Mouse (Mus musculus) forebrain, embryonic 14.5 days (tissue): Measurements from ENCODE around the gene Dao. TPM values are rescaled to one million over a fixed set of nuclear protein-coding genes. Genes with fewer than 3 reads are reported as not detected.
A peak's percentile ranks its signal among the peaks of the same experiment; 100 is the strongest.

Source experiments
- ATAC-seq: fragments of 200-750 bp; cut with Nextera tagmentation; 2 replicates; pipeline ENCODE4 v1.8.0; 2017; ENCODE audit warnings: mild to moderate bottlenecking, moderate library complexity
- DNase-seq: peaks from one replicate; pipeline ENCODE4 v3.0.0-alpha.2; 2015; ENCODE audit warnings: low spot score
- H3K27ac ChIP-seq: fragments of 300-500 bp; sonication (generic); 2 replicates; pipeline ENCODE4 v1.5.1; 2014; ENCODE audit warnings: low read depth, mild to moderate bottlenecking, control low read depth, low read length, moderate library complexity
- H3K27me3 ChIP-seq: fragments of 300-500 bp; sonication (generic); replicated peaks from 2 replicates; pipeline ENCODE4 v1.6.1; 2014; ENCODE audit warnings: low read length, control low read depth, mixed read lengths; ENCODE audit not compliant: control insufficient read depth, insufficient read depth
- H3K36me3 ChIP-seq: fragments of 300-500 bp; sonication (generic); 2 replicates; pipeline ENCODE4 v1.6.1; 2014; ENCODE audit warnings: low read length, control low read depth; ENCODE audit not compliant: control insufficient read depth, insufficient read depth
- H3K4me1 ChIP-seq: fragments of 300-500 bp; sonication (generic); 2 replicates; pipeline ENCODE4 v1.6.1; 2014; ENCODE audit warnings: antibody characterized with exemption, low read length, control low read depth; ENCODE audit not compliant: control insufficient read depth, insufficient read depth
- H3K4me2 ChIP-seq: fragments of 300-500 bp; sonication (generic); 2 replicates; pipeline ENCODE4 v1.6.1; 2014; ENCODE audit warnings: mild to moderate bottlenecking, control low read depth, low read length
- H3K4me3 ChIP-seq: fragments of 300-500 bp; sonication (generic); 2 replicates; pipeline ENCODE4 v1.5.1; 2014; ENCODE audit warnings: low read depth, low read length, control low read depth
- H3K9ac ChIP-seq: fragments of 300-500 bp; sonication (generic); 2 replicates; pipeline ENCODE4 v1.6.1; 2014; ENCODE audit warnings: mild to moderate bottlenecking, low read length, control low read depth, moderate library complexity
- H3K9me3 ChIP-seq: fragments of 300-500 bp; sonication (generic); replicated peaks from 2 replicates; pipeline ENCODE4 v1.6.1; 2016; ENCODE audit warnings: low read length, control low read depth, mixed read lengths; ENCODE audit not compliant: control insufficient read depth
- WGBS: fragments of 180-500 bp; shearing (Covaris S2); extraction: QIAGEN DNeasy Blood & Tissue Kit; methylation state at CpG from one replicate; pipeline ENCODE4 v1.1.7; 2014; 5-methylcytosine and 5-hydroxymethylcytosine counted together
- polyA plus RNA-seq: library from polyadenylated mRNA; unstranded; fragments of >200 nt; fragmentation: Nextera tagmentation; extraction: Ambion mirVana; gene quantifications from 2 replicates; pipeline ENCODE4 v1.2.1, GENCODE M21; 2014

Dao gene
- polyA plus RNA-seq, 1 experiment from 2014 or later, result not detected

- Histone ChIP-seq H3K27me3 (no peaks in the 10 kb centered on the region), H3K4me1 (peaks cover 23% of the 10 kb centered on the region), H3K9me3 (no peaks in the 10 kb centered on the region), H3K27ac (no peak overlapping the region), H3K36me3 (peaks cover 17% of the 10 kb centered on the region; the same call in 1 of the 2 replicates), H3K9ac (0 out of 2 replicates have a peak overlapping the region, but pooled peaks have one; percentile 25), H3K4me2 (no peak overlapping the region), H3K4me3 (no peak overlapping the region)
- ATAC-seq (no peak), DNase-seq (no peak)
- 86% methylated on average over 20 of the region's 20 CpGs for WGBS
Observed at GRCm38 (mm10) chr5:113989437-113990024, 14.0 kb upstream of the Dao start.

GRCm38 (mm10) chr5:113990593-113990992, 12.9 kb upstream of the Dao start:
- ATAC-seq, result no peak
- Histone ChIP-seq H3K36me3 (peaks cover 17% of the 10 kb centered on the region; the same call in 1 of the 2 replicates), H3K27ac (no peak overlapping the region), H3K27me3 (no peaks in the 10 kb centered on the region), H3K9ac (no peak overlapping the region), H3K9me3 (no peaks in the 10 kb centered on the region), H3K4me3 (no peak overlapping the region), H3K4me1 (peaks cover 23% of the 10 kb centered on the region), H3K4me2 (no peak overlapping the region)
- DNase-seq, result no peak
- 85% methylated on average over 5 of the region's 5 CpGs for WGBS

GRCm38 (mm10) chr5:113991141-113991540, 12.4 kb upstream of the Dao start:
- peaks cover 17% of the 10 kb centered on the region; the same call in 1 of the 2 replicates for H3K36me3 ChIP-seq
- no peak for DNase-seq
- no peaks in the 10 kb centered on the region for H3K27me3 ChIP-seq
- no peak overlapping the region for H3K4me3 ChIP-seq
- H3K9me3 ChIP-seq, result no peaks in the 10 kb centered on the region
- peak overlapping the region; percentile 92 for H3K9ac ChIP-seq
- peak overlapping the region; percentile 79 for H3K4me2 ChIP-seq
- ATAC-seq, result no peak
- 78% methylated on average over 7 of the region's 7 CpGs for WGBS
- H3K27ac ChIP-seq, result no peak overlapping the region
- peaks cover 23% of the 10 kb centered on the region for H3K4me1 ChIP-seq

GRCm38 (mm10) chr5:113992339-113992831, 11.1 kb upstream of the Dao start:
- H3K4me1 ChIP-seq, result peaks cover 19% of the 10 kb centered on the region
- no peaks in the 10 kb centered on the region for H3K27me3 ChIP-seq
- H3K9me3 ChIP-seq, result no peaks in the 10 kb centered on the region
- WGBS, result 42% methylated on average over 12 of the region's 12 CpGs
- H3K36me3 ChIP-seq, result peaks cover 8% of the 10 kb centered on the region; the same call in 1 of the 2 replicates
- ATAC-seq, result no peak
- H3K9ac ChIP-seq, result peak overlapping the region; percentile 92
- peak overlapping the region; percentile 76 for H3K4me3 ChIP-seq
- H3K27ac ChIP-seq, result peak overlapping the region; percentile 90
- H3K4me2 ChIP-seq, result peak overlapping the region; percentile 79
- DNase-seq, result peak; percentile 58

- Histone ChIP-seq H3K4me1 (peaks cover 19% of the 10 kb centered on the region), H3K4me3 (peak overlapping the region; percentile 76), H3K4me2 (peak overlapping the region; percentile 79), H3K36me3 (peaks cover 6% of the 10 kb centered on the region; the same call in 1 of the 2 replicates), H3K27ac (peak overlapping the region; percentile 90), H3K9ac (peak overlapping the region; percentile 92), H3K27me3 (no peaks in the 10 kb centered on the region), H3K9me3 (no peaks in the 10 kb centered on the region)
- DNase-seq, result peak; percentile 64
- WGBS, result 0% methylated on average over 22 of the region's 22 CpGs
- ATAC-seq, result no peak; the same call in 1 of the 2 replicates
Observed at GRCm38 (mm10) chr5:113993031-113993486, 10.4 kb upstream of the Dao start.

- H3K4me1 ChIP-seq, result peaks cover 19% of the 10 kb centered on the region
- peak within 1 kb of the TSS; percentile 76 for H3K4me3 ChIP-seq
- peak within 1 kb of the TSS; percentile 79 for H3K4me2 ChIP-seq
- H3K27me3 ChIP-seq, result no peaks in the 10 kb centered on the region
- H3K9ac ChIP-seq, result peak within 1 kb of the TSS; percentile 92
- ATAC-seq, result peak; percentile 86
- H3K9me3 ChIP-seq, result no peaks in the 10 kb centered on the region
- peak within 1 kb of the TSS; percentile 90 for H3K27ac ChIP-seq
- peak; percentile 90 for DNase-seq
- 2% methylated on average over 55 of the region's 83 CpGs for WGBS
- peaks cover 5% of the 10 kb centered on the region; the same call in 1 of the 2 replicates for H3K36me3 ChIP-seq
Observed at GRCm38 (mm10) chr5:113993487-113994465, 9.7 kb upstream of the Dao start, which contains the start of gene Ssh1. Gene Ssh1 (minus strand): TSS chr5:113993894.

- Histone ChIP-seq H3K9me3 (no peaks in the 10 kb centered on the region), H3K4me3 (no peak overlapping the region), H3K9ac (no peak overlapping the region), H3K27me3 (no peaks in the 10 kb centered on the region), H3K36me3 (no peaks in the 10 kb centered on the region), H3K27ac (no peak overlapping the region), H3K4me1 (peaks cover 17% of the 10 kb centered on the region), H3K4me2 (no peak overlapping the region)
- DNase-seq (no peak), ATAC-seq (no peak)
- WGBS, result 44% methylated on average over 2 of the region's 2 CpGs
Observed at GRCm38 (mm10) chr5:113996458-113996857, 7.0 kb upstream of the Dao start.

- H3K27ac ChIP-seq, result no peak overlapping the region
- DNase-seq (no peak), ATAC-seq (no peak)
- no peak overlapping the region for H3K4me3 ChIP-seq
- H3K4me1 ChIP-seq, result peaks cover under 1% of the 10 kb centered on the region; the same call in 1 of the 2 replicates
- no peaks in the 10 kb centered on the region for H3K27me3 ChIP-seq
- H3K36me3 ChIP-seq, result no peaks in the 10 kb centered on the region
- no peak overlapping the region for H3K4me2 ChIP-seq
- 68% methylated on average over 5 of the region's 5 CpGs for WGBS
- no peaks in the 10 kb centered on the region for H3K9me3 ChIP-seq
- no peak overlapping the region for H3K9ac ChIP-seq
Observed at GRCm38 (mm10) chr5:113999382-113999781, 4.1 kb upstream of the Dao start.
